Mouse (Mus musculus) kidney, postnatal 25 days (tissue): ENCODE results near the gene Ocel1.
A peak's percentile ranks its signal among the peaks of the same experiment; 100 is the strongest.
"Not testable (repeated sequence)": the region's sequence is repeated elsewhere in the genome, so short reads cannot be mapped to it uniquely, and the experiment has no call there.

Experiments
- DNase-seq, 2 experiments: peaks; one replicate each; pipeline ENCODE4 v3.0.0; 2021; ENCODE audit warnings: mixed read lengths in 2 of 2

Ocel1 gene

GRCm38 (mm10) chr8:71371236-71371848, at the start of gene Ocel1:
TSS of gene Ocel1 (plus strand) at chr8:71371298.
- DNase-seq = peak; percentile 97 to 99

GRCm38 (mm10) chr8:71322939-71323338, 48.2 kb upstream of the Ocel1 start:
- DNase-seq = no peak

GRCm38 (mm10) chr8:71324848-71325247, 46.2 kb upstream of the Ocel1 start:
- DNase-seq = peak; percentile 52 to 54

GRCm38 (mm10) chr8:71337834-71338233, 33.3 kb upstream of the Ocel1 start:
- not testable (repeated sequence) for DNase-seq

- peak; percentile 56 to 73 for DNase-seq
Measured at GRCm38 (mm10) chr8:71340625-71341024, 30.5 kb upstream of the Ocel1 start.

- no peak for DNase-seq
Measured at GRCm38 (mm10) chr8:71346581-71346980, 24.5 kb upstream of the Ocel1 start.

GRCm38 (mm10) chr8:71351117-71351516, 20.0 kb upstream of the Ocel1 start:
- DNase-seq = no peak

- no peak for DNase-seq
Measured at GRCm38 (mm10) chr8:71351520-71351919, 19.6 kb upstream of the Ocel1 start.

- DNase-seq = no peak
Measured at GRCm38 (mm10) chr8:71358026-71358425, 13.1 kb upstream of the Ocel1 start.

- DNase-seq = peak; percentile 96 to 97
Measured at GRCm38 (mm10) chr8:71366771-71367528, 4.1 kb upstream of the Ocel1 start, which contains the start of gene Use1. TSS of gene Use1 (plus strand) at chr8:71366848.

- DNase-seq = peak in 1 of 2 experiments; percentile 53
Measured at GRCm38 (mm10) chr8:71367529-71368176, 3.4 kb upstream of the Ocel1 start.

GRCm38 (mm10) chr8:71368366-71368765, 2.7 kb upstream of the Ocel1 start:
- DNase-seq = peak in 1 of 2 experiments; percentile 35

- peak in 1 of 2 experiments; percentile 30 for DNase-seq
Measured at GRCm38 (mm10) chr8:71369040-71369718, 1.9 kb upstream of the Ocel1 start.

GRCm38 (mm10) chr8:71370711-71371235, 325 bp upstream of the Ocel1 start:
- DNase-seq = peak in 1 of 2 experiments; percentile 41

GRCm38 (mm10) chr8:71372427-71372826, 1.3 kb downstream of the Ocel1 start:
- peak in 1 of 2 experiments; percentile 57 for DNase-seq

GRCm38 (mm10) chr8:71373000-71373399, 1.9 kb downstream of the Ocel1 start:
- DNase-seq = no peak

GRCm38 (mm10) chr8:71374616-71375206, 3.6 kb downstream of the Ocel1 start:
- peak; percentile 72 to 82 for DNase-seq

GRCm38 (mm10) chr8:71375581-71376422, 4.7 kb downstream of the Ocel1 start:
- DNase-seq = peak; percentile 92 to 95

GRCm38 (mm10) chr8:71376423-71377030, 5.4 kb downstream of the Ocel1 start:
- DNase-seq = peak; percentile 60 to 76

GRCm38 (mm10) chr8:71379008-71379407, 7.9 kb downstream of the Ocel1 start:
- no peak for DNase-seq
